Mouse (Mus musculus): ENCODE measurements around the gene Pcnx3. TPM values are rescaled to one million over a fixed set of nuclear protein-coding genes. Genes with fewer than 3 reads are reported as not detected.
A peak's percentile ranks its signal among the peaks of the same experiment; 100 is the strongest.

The Pcnx3 gene
- polyA plus RNA-seq, 1 experiment = 120 TPM

- TF ChIP-seq POLR2A (IDR thresholded peaks at IDR 0.05; ENCODE audit: borderline replicate concordance, extremely low read depth, insufficient read depth, insufficient read length, poor library complexity, severe bottlenecking) (no peak), CTCF (IDR thresholded peaks at IDR 0.05; ENCODE audit: borderline replicate concordance, extremely low read depth, insufficient read depth, insufficient read length) (no peak)
- DNase-seq (ENCODE audit: low read depth) = no peak
Observed at GRCm38 (mm10) chr19:5636571-5637041, 52.1 kb downstream of the Pcnx3 start.

- TF ChIP-seq CTCF (IDR thresholded peaks at IDR 0.05; ENCODE audit: borderline replicate concordance, extremely low read depth, insufficient read depth, insufficient read length) = no peak
- no peak for DNase-seq (ENCODE audit: low read depth)
Observed at GRCm38 (mm10) chr19:5636036-5636570, 52.6 kb downstream of the Pcnx3 start.

- TF ChIP-seq POLR2A (IDR thresholded peaks at IDR 0.05; ENCODE audit: borderline replicate concordance, extremely low read depth, insufficient read depth, insufficient read length, poor library complexity, severe bottlenecking) = no peak
- TF ChIP-seq CTCF (IDR thresholded peaks at IDR 0.05; ENCODE audit: borderline replicate concordance, extremely low read depth, insufficient read depth, insufficient read length) = no peak
- no peak for DNase-seq (ENCODE audit: low read depth)
Observed at GRCm38 (mm10) chr19:5632120-5632519, 56.6 kb downstream of the Pcnx3 start.

- TF ChIP-seq CTCF (IDR thresholded peaks at IDR 0.05; ENCODE audit: borderline replicate concordance, extremely low read depth, insufficient read depth, insufficient read length) = no peak
- TF ChIP-seq POLR2A (IDR thresholded peaks at IDR 0.05; ENCODE audit: borderline replicate concordance, extremely low read depth, insufficient read depth, insufficient read length, poor library complexity, severe bottlenecking) = no peak
Observed at GRCm38 (mm10) chr19:5629907-5630306, 58.8 kb downstream of the Pcnx3 start.

GRCm38 (mm10) chr19:5625311-5625710 is 63.4 kb downstream of the Pcnx3 start:
- no peak for TF ChIP-seq POLR2A (IDR thresholded peaks at IDR 0.05; ENCODE audit: borderline replicate concordance, extremely low read depth, insufficient read depth, insufficient read length, poor library complexity, severe bottlenecking)
- no peak for TF ChIP-seq CTCF (IDR thresholded peaks at IDR 0.05; ENCODE audit: borderline replicate concordance, extremely low read depth, insufficient read depth, insufficient read length)
- DNase-seq (ENCODE audit: low read depth) = no peak

More at GRCm38 (mm10) chr19:5629907-5630306, 58.8 kb downstream of the Pcnx3 start:
- DNase-seq (ENCODE audit: low read depth) = no peak

GRCm38 (mm10) chr19:5621884-5622283 is 66.8 kb downstream of the Pcnx3 start:
- DNase-seq (ENCODE audit: low read depth) = no peak
- no peak for TF ChIP-seq CTCF (IDR thresholded peaks at IDR 0.05; ENCODE audit: borderline replicate concordance, extremely low read depth, insufficient read depth, insufficient read length)
- no peak for TF ChIP-seq POLR2A (IDR thresholded peaks at IDR 0.05; ENCODE audit: borderline replicate concordance, extremely low read depth, insufficient read depth, insufficient read length, poor library complexity, severe bottlenecking)

GRCm38 (mm10) chr19:5620007-5620406 is 68.7 kb downstream of the Pcnx3 start:
- DNase-seq (ENCODE audit: low read depth) = no peak

GRCm38 (mm10) chr19:5614953-5615352 is 73.8 kb downstream of the Pcnx3 start:
- TF ChIP-seq CTCF (IDR thresholded peaks at IDR 0.05; ENCODE audit: borderline replicate concordance, extremely low read depth, insufficient read depth, insufficient read length) = no peak
- TF ChIP-seq POLR2A (IDR thresholded peaks at IDR 0.05; ENCODE audit: borderline replicate concordance, extremely low read depth, insufficient read depth, insufficient read length, poor library complexity, severe bottlenecking) = no peak
- peak; percentile 56 for DNase-seq (ENCODE audit: low read depth)

More at GRCm38 (mm10) chr19:5620007-5620406, 68.7 kb downstream of the Pcnx3 start:
- TF ChIP-seq CTCF (IDR thresholded peaks at IDR 0.05; ENCODE audit: borderline replicate concordance, extremely low read depth, insufficient read depth, insufficient read length) (no peak), POLR2A (IDR thresholded peaks at IDR 0.05; ENCODE audit: borderline replicate concordance, extremely low read depth, insufficient read depth, insufficient read length, poor library complexity, severe bottlenecking) (no peak)

Other genes with a start within 250 kb of the Pcnx3 start
- gene Fosl1, start 241.4 kb downstream of the Pcnx3 start, polyA plus RNA-seq (2012; rRNA removed) = not detected in 2 replicates
- 9.6 and 12.1 TPM in 2 replicates for gene Ccdc85b, start 231.0 kb downstream of the Pcnx3 start, polyA plus RNA-seq (2012; rRNA removed)
- gene Fibp, start 228.3 kb downstream of the Pcnx3 start, polyA plus RNA-seq (2012; rRNA removed) = 179 and 266 TPM in 2 replicates
- gene Ctsw, start 220.4 kb downstream of the Pcnx3 start, polyA plus RNA-seq (2012; rRNA removed) = 2.9 and 3.7 TPM in 2 replicates
- gene Efemp2, start 215.0 kb downstream of the Pcnx3 start, polyA plus RNA-seq (2012; rRNA removed) = 47.7 and 58.5 TPM in 2 replicates
- 46.4 and 73.2 TPM in 2 replicates for gene Mus81, start 200.5 kb downstream of the Pcnx3 start, polyA plus RNA-seq (2012; rRNA removed)
- gene Cfl1, start 198.5 kb downstream of the Pcnx3 start, polyA plus RNA-seq (2012; rRNA removed) = 1,637 and 1,665 TPM in 2 replicates
- 2.5 and 4.7 TPM in 2 replicates for gene 1700020D05Rik, start 185.1 kb downstream of the Pcnx3 start, polyA plus RNA-seq (2012; rRNA removed)
- 92.3 and 123 TPM in 2 replicates for gene Snx32, start 178.4 kb downstream of the Pcnx3 start, polyA plus RNA-seq (2012; rRNA removed)
- 0.31 and 0.42 TPM in 2 replicates for gene Ovol1, start 128.3 kb downstream of the Pcnx3 start, polyA plus RNA-seq (2012; rRNA removed)
- gene Ap5b1, start 120.9 kb downstream of the Pcnx3 start, polyA plus RNA-seq (2012; rRNA removed) = 2.6 and 4.5 TPM in 2 replicates
- 62.0 and 111 TPM in 2 replicates for gene Rnaseh2c, start 87.0 kb downstream of the Pcnx3 start, polyA plus RNA-seq (2012; rRNA removed)
- 163 and 181 TPM in 2 replicates for gene Kat5, start 78.7 kb downstream of the Pcnx3 start, polyA plus RNA-seq (2012; rRNA removed)
- 44.7 and 47.0 TPM in 2 replicates for gene Rela, start 51.4 kb downstream of the Pcnx3 start, polyA plus RNA-seq (2012; rRNA removed)
- 30.8 and 32.5 TPM in 2 replicates for gene Sipa1, start 25.2 kb downstream of the Pcnx3 start, polyA plus RNA-seq (2012; rRNA removed)
- gene Map3k11, start 166 bp downstream of the Pcnx3 start, polyA plus RNA-seq (2012; rRNA removed) = 21.6 and 22.9 TPM in 2 replicates
- 0.13 TPM in 1 of 2 replicates, not detected in the other for gene Kcnk7, start 15.5 kb upstream of the Pcnx3 start, polyA plus RNA-seq (2012; rRNA removed)
- 18.3 and 20.4 TPM in 2 replicates for gene Ehbp1l1, start 37.4 kb upstream of the Pcnx3 start, polyA plus RNA-seq (2012; rRNA removed)
- gene Fam89b, start 40.7 kb upstream of the Pcnx3 start, polyA plus RNA-seq (2012; rRNA removed) = 258 and 404 TPM in 2 replicates
- gene Ltbp3, start 52.0 kb upstream of the Pcnx3 start, polyA plus RNA-seq (2012; rRNA removed) = 52.1 and 70.3 TPM in 2 replicates
- 130 and 153 TPM in 2 replicates for gene Scyl1, start 82.5 kb upstream of the Pcnx3 start, polyA plus RNA-seq (2012; rRNA removed)
- 18.9 and 21.3 TPM in 2 replicates for gene Frmd8, start 186.4 kb upstream of the Pcnx3 start, polyA plus RNA-seq (2012; rRNA removed)
- 2.6 and 3.5 TPM in 2 replicates for gene Slc25a45, start 188.9 kb upstream of the Pcnx3 start, polyA plus RNA-seq (2012; rRNA removed)
- gene Tigd3, start 205.2 kb upstream of the Pcnx3 start, polyA plus RNA-seq (2012; rRNA removed) = 15.2 and 15.5 TPM in 2 replicates
- 180 and 231 TPM in 2 replicates for gene Dpf2, start 224.1 kb upstream of the Pcnx3 start, polyA plus RNA-seq (2012; rRNA removed)
- 11.7 and 13.7 TPM in 2 replicates for gene Cdc42ep2, start 235.9 kb upstream of the Pcnx3 start, polyA plus RNA-seq (2012; rRNA removed)